Mouse (Mus musculus): ENCODE results near the gene Hesx1.
"Not testable (repeated sequence)": the region's sequence is repeated elsewhere in the genome, so short reads cannot be mapped to it uniquely, and the experiment has no call there.

Hesx1 gene

GRCm38 (mm10) chr14:26994211-26994741, at the start of gene Hesx1:
Gene Hesx1 (plus strand): TSS chr14:26994416.
- peak; percentile 20 to 57 for DNase-seq (ENCODE audit: low spot score in 2 of 2)

GRCm38 (mm10) chr14:26956139-26956538, 38.1 kb upstream of the Hesx1 start:
- DNase-seq (ENCODE audit: low spot score in 2 of 2): not testable (repeated sequence)

- no peak for DNase-seq (ENCODE audit: low spot score in 2 of 2)
Observed at GRCm38 (mm10) chr14:26960518-26960917, 33.7 kb upstream of the Hesx1 start.

- DNase-seq (ENCODE audit: low spot score in 2 of 2): no peak
Observed at GRCm38 (mm10) chr14:26969164-26969563, 25.1 kb upstream of the Hesx1 start.

- DNase-seq (ENCODE audit: low spot score in 2 of 2): peak; percentile 51 to 52
Observed at GRCm38 (mm10) chr14:26969856-26970407, 24.3 kb upstream of the Hesx1 start.

GRCm38 (mm10) chr14:26970439-26970932, 23.7 kb upstream of the Hesx1 start:
- peak; percentile 96 for DNase-seq (ENCODE audit: low spot score in 2 of 2)

- DNase-seq (ENCODE audit: low spot score in 2 of 2): no peak
Observed at GRCm38 (mm10) chr14:26971106-26971789, 23.0 kb upstream of the Hesx1 start, which contains the start of gene Appl1. Gene Appl1 (minus strand): TSS chr14:26971232.

GRCm38 (mm10) chr14:26973089-26973488, 21.1 kb upstream of the Hesx1 start:
- DNase-seq (ENCODE audit: low spot score in 2 of 2): no peak

GRCm38 (mm10) chr14:26975490-26975889, 18.7 kb upstream of the Hesx1 start:
- no peak for DNase-seq (ENCODE audit: low spot score in 2 of 2)

- DNase-seq (ENCODE audit: low spot score in 2 of 2): no peak
Observed at GRCm38 (mm10) chr14:26976212-26976611, 18.0 kb upstream of the Hesx1 start.

GRCm38 (mm10) chr14:26977500-26977899, 16.7 kb upstream of the Hesx1 start:
- no peak for DNase-seq (ENCODE audit: low spot score in 2 of 2)

- no peak for DNase-seq (ENCODE audit: low spot score in 2 of 2)
Observed at GRCm38 (mm10) chr14:26979808-26980207, 14.4 kb upstream of the Hesx1 start.

GRCm38 (mm10) chr14:26981021-26981420, 13.2 kb upstream of the Hesx1 start:
- no peak for DNase-seq (ENCODE audit: low spot score in 2 of 2)

- DNase-seq (ENCODE audit: low spot score in 2 of 2): no peak
Observed at GRCm38 (mm10) chr14:26981494-26982149, 12.6 kb upstream of the Hesx1 start.

- no peak for DNase-seq (ENCODE audit: low spot score in 2 of 2)
Observed at GRCm38 (mm10) chr14:26982150-26982530, 12.1 kb upstream of the Hesx1 start.

GRCm38 (mm10) chr14:26988694-26989093, 5.5 kb upstream of the Hesx1 start:
- DNase-seq (ENCODE audit: low spot score in 2 of 2): no peak

- DNase-seq (ENCODE audit: low spot score in 2 of 2): no peak
Observed at GRCm38 (mm10) chr14:26991622-26992021, 2.6 kb upstream of the Hesx1 start.

GRCm38 (mm10) chr14:26993427-26993826, 789 bp upstream of the Hesx1 start:
- no peak for DNase-seq (ENCODE audit: low spot score in 2 of 2)

GRCm38 (mm10) chr14:26996257-26996656, 2.0 kb downstream of the Hesx1 start:
- DNase-seq (ENCODE audit: low spot score in 2 of 2): no peak

- no peak for DNase-seq (ENCODE audit: low spot score in 2 of 2)
Observed at GRCm38 (mm10) chr14:27000386-27000785, 6.2 kb downstream of the Hesx1 start.

- DNase-seq (ENCODE audit: low spot score in 2 of 2): no peak
Observed at GRCm38 (mm10) chr14:27004906-27005305, 10.7 kb downstream of the Hesx1 start.

- DNase-seq (ENCODE audit: low spot score in 2 of 2): no peak
Observed at GRCm38 (mm10) chr14:27005937-27006336, 11.7 kb downstream of the Hesx1 start.

- DNase-seq (ENCODE audit: low spot score in 2 of 2): no peak
Observed at GRCm38 (mm10) chr14:27011561-27011960, 17.3 kb downstream of the Hesx1 start.

All from urinary bladder, postnatal 36 days (tissue).